Mouse (Mus musculus) left cerebral cortex, postnatal 14 days (tissue): ENCODE measurements around the gene Gm20661. TPM values are rescaled to one million over a fixed set of nuclear protein-coding genes. Genes with fewer than 3 reads are reported as not detected.

Experiments used
- DNase-seq, 2 experiments: peaks; one replicate each; pipeline ENCODE4 v3.0.0; 2021 to 2022; ENCODE audit warnings: low spot score in 2 of 2, mixed read lengths in 1 of 2
- intact Hi-C: fragments of 180-260 bp; cut with DNase I; formaldehyde crosslinking; loops from one replicate; pipeline ENCODE4 v1.15.1; 2025
- long read RNA-seq, 2 experiments: library from polyadenylated mRNA; stranded (forward); transcript quantifications; one replicate each; pipeline ENCODE4 v2.0.0; 2021
- total RNA-seq, 2 experiments: library from RNA; stranded (reverse); gene quantifications; 2 replicates each; pipeline ENCODE4 v1.2.3; 2021

Gm20661 gene
- total RNA-seq = under 1 TPM in 1 of 2 experiments, not detected in 1; 0.79 TPM
- long read RNA-seq, experiment 1 = 0 reads
- long read RNA-seq, experiment 2 = 0 reads

DNA sequence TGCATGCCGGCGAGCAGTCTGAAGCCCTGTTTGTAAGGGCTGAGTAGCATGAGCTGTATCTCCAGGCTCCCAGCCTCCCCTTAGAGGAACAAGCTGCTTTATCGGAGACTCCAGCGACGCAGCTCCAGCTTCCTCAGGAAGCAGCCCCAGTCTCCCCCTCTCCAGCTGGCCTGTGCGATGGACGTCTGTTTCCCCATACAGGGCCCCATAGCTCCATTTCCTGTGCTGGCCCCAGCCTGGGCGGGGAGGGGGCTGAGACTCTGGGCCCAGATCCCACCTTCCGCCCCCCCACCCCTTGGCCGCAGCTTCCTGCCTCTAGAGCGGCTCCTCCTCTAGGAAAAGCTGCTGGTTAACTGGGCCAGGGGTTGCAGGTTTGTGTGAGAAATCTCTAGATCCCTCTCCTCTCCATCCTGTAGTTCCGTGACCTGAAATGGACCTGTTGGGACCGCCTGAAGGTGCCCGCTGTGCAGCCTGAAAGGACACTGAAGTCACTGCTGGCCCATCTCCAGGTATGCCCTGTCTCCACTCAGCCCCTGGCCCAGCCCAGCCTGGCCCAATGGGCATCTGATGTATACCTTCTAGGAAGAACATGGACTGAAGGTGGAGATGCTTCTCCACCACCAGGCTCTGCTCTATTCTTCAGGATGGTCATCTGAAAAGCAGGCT is at the start of gene Gm20661:
Gm20661 (plus strand) TSS at position 378 of the 666 bp plus-strand sequence.
- intact Hi-C loops = no loop called here
- DNase-seq = peak; percentile 58 to 62

DNA sequence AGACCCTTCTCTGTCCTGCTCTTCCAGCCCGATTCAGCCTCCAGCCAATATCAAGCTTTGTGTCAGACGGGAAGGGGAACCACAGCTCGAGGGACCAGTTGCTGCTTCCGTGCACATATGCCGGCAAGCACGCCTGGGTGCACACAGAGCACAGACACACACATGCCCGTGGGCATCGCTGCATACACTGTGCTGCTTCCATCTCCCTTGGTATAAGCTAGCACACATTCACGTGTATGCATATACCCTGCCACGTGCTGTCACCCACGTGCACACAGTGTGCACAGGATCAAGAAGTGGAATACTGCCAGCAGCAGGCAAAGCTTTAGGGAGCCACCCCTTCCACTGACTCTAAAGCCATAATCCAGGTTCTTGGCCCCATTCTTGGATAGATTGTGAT is 48.7 kb upstream of the Gm20661 start:
- intact Hi-C loops = no loop called here
- peak; percentile 59 to 94 for DNase-seq

DNA sequence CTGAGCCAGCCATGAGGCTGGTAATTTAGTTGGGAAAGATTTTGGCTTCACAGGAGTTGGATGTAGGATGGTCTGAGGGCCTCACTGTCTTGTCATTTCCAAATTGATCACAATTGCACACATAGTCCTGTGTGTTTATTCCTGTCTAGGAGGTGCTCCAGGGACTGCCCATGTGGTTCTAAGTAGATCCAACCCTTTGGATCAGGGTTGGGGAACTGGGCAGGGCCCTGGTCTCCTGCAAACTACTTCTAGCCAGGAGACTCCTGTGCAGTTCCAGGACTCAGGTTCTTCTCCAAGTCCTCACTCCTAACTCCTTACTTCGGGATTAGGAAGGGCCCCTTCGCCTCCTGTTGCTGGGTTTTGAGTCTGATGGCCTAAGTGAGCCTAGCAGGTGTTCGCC is 47.5 kb upstream of the Gm20661 start, which contains the start of gene Camkv:
Camkv (plus strand) TSS at position 301 of the 400 bp plus-strand sequence.
- intact Hi-C loops = no loop called here
- no peak for DNase-seq

DNA sequence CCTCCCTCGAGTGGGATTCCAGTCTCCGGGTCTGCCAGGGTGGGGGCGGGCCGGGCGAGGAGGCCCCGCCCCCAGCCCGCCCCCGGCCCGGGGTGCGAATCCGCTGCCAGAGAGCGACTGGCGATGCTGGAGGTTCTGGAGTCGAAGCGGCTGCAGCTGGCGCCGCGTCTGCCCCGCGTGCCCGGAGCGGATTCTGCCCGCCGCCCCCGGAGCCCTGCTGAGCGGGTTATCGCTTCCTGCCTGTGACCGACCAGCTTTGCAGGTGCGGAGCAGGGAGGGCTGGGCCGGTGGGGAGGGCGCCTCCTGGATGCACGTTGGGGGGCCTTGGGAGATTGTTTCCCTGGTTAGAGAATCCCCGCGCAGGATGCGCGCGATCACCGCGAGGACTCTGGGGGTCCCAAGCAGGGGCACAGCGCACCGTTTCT is 47.1 kb upstream of the Gm20661 start:
- DNase-seq = peak; percentile 59 to 77
- intact Hi-C loops = no loop called here

DNA sequence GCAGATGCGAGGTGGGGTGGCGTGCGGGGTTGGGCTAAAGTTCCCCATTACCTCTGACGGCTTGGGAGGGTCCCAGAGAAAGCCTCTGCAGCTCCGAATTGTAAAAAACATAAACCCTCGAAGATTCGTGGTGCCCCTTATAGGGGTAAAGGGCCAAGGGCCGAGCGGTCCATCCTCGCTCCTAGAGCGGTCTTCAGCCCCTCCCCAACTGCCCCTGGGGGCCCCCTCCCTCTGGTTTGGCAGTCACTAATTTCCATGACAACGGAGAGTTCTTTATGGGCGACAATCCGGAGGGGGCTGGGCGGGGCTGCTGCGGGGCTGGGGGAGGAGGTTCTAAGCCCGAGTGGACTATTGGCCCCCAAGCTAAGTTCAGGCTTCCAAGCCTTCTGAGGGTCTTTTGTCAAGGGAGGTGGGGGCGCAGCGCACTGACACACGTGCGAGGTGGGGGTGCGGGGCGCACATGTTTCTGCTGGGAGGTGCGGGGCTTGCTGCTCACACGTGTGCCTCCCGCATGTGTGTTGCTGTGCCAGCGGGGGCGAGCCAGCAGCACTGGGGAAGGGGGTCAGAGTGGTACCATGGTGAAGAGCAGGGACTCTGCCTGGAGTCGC is 46.5 kb upstream of the Gm20661 start:
- peak; percentile 64 to 80 for DNase-seq
- intact Hi-C loops = no loop called here

DNA sequence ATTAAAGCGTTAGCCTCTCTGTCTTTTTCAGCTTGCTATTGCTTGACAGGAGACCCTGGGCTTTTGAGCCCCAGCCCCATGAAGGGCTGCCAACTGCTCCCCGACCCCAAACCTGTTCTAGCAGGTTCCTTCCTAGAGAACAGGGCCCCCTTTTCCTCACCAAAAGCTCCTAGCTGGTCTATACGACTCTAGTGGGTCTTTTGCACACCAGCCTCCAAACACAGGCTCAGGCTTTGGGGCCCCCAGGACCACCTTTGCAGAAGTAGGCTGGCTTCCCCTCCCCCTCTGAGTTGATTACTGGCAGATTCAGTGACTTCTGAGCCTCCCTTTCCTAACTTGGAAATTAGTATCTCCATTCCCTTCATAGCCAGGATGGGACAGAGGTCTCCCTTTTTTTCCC is 46.0 kb upstream of the Gm20661 start:
- intact Hi-C loops = no loop called here
- DNase-seq = no peak

DNA sequence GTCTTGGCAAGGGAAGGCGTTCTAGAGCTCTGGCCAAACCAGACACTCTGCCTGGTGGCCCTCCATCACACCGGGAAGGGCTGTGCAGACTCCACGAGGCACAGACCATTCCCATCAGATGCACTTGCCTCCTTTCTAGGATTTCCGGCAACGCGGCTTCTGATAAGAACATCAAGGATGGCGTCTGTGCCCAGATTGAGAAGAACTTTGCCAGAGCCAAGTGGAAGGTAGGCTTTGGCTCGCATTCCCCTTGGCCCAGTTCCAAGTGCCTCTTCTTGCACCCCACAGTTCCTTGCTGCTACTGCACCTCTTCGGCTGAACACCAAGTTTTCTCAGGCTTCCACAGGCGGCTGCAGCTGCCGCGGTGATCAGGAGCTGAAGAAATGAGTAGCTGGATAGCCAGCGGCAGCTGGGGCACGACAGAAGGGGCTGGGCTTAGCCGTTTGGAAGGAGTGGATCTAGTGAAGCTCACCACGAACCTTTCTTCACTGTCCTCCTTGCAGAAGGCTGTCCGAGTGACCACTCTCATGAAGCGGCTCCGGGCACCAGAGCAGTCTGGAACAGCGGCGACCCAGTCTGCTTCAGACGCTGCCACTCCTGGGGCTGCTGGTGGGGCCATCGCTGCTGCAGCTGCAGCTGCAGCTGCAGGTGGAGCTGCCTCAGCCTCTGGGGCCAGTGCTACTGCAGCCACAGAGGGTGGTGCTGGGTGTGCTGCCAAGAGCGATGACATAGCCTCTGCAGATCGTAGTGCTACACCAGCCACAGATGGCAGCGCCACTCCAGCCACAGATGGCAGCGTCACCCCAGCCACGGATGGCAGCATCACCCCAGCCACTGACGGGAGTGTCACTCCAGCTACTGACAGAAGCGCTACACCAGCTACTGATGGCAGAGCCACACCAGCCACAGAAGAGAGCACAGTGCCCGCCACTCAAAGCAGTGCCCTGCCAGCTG is 35.3 kb upstream of the Gm20661 start:
- no peak for DNase-seq
- intact Hi-C loops = no loop called here

DNA sequence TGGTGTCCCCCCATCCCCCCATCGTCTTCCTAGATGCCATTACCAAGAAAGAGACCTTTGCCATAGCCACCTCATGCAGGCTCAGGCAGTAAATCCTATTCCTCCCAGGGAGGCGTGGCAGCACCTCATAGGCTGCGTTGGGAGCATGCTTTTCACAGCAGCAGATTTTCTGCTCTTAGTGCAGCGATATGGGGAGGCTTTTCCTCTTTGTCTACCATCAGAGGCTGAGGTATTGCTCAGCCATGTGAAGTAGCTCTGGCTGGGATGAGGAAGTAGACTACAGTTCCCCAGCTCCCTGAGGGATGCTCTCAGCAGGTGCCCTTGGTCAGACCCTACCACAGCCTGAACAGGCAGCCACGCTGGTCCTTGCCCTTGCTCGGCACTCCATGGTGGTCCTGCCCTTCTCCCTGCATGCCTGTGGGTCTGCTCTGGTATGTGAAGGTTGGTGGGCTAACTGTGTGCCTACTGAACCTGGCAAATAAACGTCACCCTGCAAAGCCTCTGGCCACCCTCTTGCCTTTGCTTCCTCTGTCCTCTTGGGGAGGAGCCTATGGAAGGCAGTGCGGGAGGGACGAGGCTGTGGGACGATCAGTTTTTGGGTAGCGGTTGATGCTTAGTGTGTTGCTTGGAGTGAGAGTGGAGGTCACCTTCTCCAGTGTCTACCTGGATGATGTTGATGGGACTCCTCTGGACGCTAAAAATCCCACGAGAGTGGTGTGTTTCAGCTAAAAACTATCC is 33.5 kb upstream of the Gm20661 start:
- intact Hi-C loops = no loop called here
- DNase-seq = no peak

DNA sequence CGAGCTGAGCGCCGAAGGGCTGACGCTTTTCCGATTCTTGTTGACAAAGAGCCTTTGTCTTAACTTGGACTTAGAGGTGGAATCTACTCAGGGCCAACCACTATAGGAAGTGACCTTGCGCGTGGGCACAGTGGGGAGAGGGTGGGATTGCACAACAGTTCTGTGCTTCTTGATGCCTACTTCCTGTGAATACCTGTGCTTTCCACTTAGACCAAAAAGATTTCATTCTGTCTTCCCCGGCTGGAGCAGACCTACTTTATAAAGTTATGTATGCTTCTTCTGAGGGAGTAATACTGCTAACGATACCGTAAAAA is 33.0 kb upstream of the Gm20661 start, which contains the start of gene Traip:
Traip (plus strand) TSS at position 215 of the 314 bp plus-strand sequence.
- no peak for DNase-seq
- intact Hi-C loops = no loop called here

DNA sequence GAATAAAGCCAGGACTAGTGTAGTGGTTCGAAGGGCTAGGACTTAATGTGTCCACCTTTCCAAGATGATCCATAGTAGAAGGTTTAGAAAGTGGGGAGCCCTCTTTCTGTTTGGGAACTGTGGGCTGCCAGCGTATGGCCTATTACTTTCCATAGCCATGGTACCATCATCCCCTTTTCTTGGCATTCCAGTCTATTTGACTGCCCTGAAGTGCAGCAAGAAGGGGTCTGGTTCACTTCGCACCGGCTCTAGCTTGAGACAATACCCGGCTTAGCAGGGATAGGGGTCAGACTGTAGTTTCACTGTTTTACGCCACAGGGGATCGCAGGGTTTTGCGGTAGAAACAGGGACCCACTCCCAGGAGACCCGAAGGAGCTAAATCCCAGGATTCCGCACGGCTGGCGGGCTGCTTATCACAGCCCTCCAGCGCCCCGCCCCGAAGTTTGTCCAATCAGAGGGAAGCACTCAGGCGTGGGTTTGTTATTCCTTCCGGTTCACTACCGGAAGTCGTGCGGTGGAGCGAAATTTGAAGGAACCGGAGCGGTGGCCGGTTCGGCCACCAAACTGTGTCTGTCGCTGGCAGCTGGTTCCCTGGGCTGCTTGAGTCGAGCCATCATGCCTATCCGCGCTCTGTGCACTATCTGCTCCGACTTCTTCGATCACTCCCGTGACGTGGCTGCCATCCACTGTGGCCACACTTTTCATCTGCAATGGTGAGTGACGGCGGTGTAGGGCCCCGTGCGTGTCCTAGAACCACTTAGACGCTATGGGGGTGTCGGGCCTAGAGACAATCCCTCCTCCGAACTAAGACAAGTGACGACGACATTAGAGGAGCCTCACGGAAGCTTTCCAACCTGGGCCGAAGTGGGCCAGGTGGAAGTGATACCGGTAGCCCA is 32.1 kb upstream of the Gm20661 start:
- intact Hi-C loops = no loop called here

DNA sequence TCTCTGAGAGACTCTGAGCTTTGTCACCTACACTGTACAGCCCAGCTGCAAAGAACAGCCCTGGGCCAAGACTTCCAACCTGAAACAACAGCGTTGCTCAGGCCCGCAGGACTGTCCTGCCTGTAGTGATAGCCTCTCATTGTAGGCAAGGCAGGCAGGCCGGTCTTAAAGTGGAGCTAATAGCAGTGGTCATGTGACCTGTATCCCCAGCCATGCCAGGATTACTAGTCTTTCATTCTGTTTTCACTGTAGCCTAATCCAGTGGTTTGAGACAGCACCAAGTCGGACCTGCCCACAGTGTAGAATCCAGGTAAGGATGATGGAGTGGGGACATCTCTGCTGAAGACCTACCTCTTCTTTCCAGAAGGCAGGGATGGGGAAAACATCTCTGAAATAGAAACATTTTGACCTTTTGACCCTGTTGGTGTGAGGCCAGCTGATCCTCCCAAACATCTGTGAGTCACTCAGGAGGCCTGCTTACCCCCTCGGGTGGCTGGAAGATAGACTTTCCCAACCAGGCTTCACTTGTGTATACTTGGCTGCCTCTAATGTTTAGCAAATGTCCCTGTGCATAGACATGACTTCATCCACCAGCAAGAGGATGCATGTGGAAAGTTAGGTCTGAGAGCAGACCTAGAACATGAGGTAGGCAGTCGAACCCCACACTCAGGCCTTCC is 27.1 kb upstream of the Gm20661 start:
- intact Hi-C loops = no loop called here
- no peak for DNase-seq

More for the DNA sequence above, 32.1 kb upstream of the Gm20661 start:
- peak; percentile 92 to 94 for DNase-seq

DNA sequence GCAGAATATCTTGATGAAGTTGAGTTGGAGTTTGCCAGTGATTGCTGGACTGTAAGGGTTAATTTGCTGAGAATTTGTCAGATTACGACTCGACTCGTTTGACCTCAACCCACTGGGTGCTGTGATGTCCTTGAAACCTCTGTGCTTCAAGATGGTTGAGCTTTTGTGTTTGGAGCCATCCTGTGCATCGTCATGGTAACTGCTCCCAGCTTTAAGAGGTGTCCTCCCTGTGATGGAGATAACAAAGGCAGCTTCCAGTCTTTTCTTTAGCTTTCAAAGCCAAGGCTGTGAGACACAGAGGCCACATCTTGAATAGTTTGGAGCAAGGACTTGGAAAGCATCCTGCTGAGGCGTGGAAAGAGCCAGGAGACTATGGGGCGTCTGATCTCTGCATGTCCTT is 25.7 kb upstream of the Gm20661 start:
- DNase-seq = no peak
- intact Hi-C loops = no loop called here

DNA sequence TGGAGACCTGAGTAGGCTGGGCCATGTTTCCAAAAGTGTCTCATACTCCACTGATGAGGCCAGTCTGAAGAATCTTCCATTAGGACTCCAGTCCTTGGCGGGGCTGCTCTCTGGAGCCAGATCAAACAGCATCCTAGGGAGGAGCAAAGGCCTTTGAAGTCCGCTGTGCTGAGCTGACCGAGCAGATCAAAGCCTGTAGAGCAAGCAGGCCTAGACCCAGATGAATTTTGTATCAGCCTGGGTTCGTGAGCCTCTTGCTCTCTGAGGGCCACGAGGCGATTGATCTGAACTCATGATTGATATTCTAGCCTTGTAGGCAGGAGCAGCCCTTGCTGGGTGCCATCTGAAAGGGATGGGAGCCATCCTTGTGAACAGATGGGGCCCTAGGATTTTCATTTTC is 23.0 kb upstream of the Gm20661 start:
- no peak for DNase-seq

DNA sequence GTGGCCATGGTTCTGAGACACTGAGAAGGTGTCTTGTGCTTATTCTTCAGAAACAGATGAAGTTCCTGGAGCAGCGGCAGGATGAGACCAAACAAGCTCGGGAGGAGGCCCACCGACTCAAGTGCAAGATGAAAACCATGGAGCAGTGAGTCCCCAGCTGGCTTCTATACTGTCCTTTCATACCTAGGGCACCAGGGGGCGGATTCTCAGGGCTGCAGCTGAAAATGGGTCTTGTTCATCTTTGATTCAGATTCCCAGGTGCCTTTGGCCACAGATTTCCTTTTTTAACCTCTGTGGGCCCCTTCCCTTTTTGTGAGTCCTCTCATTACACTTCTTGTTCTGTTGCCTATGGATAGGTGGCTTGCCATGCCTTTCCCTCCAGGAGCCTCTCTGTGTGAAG is 21.9 kb upstream of the Gm20661 start:
- no peak for DNase-seq
- intact Hi-C loops = loop anchor here (5.0 kb wide), 1 partner anchor 86 kb away; the partner anchor contains the start of gene Gmppb

More for the DNA sequence above, 23.0 kb upstream of the Gm20661 start:
- intact Hi-C loops = loop anchor here (5.0 kb wide), 1 partner anchor 87 kb away; the partner anchor contains the start of gene Gmppb

DNA sequence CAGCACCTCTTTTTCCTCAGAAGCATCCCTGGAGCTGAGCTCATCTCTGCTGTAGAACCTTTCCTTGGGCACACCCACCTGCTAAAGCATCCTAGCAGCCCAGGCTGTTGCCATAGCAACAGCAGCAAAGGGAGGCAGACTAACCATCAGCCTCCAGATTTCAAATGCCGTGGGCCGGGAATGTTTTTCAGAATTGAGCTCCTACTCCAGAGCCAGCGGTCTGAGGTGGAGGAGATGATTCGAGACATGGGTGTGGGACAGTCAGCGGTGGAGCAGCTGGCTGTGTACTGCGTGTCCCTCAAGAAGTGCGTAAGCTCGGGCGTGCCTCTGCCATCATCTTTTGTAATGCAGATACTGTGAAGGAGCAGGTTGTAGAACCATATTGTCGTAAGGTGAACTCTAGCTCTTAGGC is 21.5 kb upstream of the Gm20661 start:
- DNase-seq = peak; percentile 86 to 93
- intact Hi-C loops = loop anchor here (5.0 kb wide), 1 partner anchor 86 kb away; the partner anchor contains the start of gene Gmppb

DNA sequence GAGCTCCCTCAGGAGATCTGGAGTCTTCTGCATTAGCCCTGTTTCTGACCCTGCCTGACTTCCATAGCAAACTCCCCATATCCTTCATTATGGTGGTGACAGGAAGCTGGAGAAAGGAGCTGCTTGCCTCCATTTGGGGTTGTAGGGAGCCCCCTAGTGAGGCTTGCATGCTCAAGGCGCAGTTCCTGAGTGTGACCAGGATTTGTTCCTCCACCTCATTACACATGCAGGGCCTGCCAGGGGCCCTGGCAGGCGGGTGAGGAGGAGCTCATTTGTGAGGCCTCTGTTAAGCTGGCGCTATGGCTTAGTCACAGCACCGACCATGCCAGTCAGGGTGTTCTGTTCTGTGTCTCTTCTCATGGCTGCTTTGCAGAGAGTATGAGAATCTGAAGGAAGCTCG is 21.0 kb upstream of the Gm20661 start:
- intact Hi-C loops = loop anchor here (2.0 to 5.0 kb wide), 2 partner anchors 57 to 85 kb away; partner anchors contain the start of gene Gmppb
- DNase-seq = peak; percentile 73 to 87

DNA sequence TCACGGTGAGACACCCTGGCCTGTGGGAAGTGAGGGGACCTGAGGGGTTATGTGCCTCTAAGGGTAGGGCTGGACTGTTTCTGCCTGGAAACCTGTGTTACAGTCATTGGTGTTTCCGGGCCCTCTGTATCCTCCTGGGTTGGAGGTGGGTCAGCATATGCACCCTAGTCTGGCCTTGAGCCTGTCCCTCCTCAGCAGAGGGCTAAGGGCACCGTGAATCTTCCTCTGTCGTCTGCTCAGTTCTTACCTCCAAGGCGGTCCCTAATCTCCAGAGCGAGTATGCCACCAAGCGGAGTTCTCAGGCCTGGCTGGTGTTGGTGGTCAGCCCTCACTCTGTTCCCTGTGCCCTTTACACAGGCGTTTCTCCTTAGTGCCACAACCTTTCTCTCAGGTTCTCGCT is 19.9 kb upstream of the Gm20661 start:
- intact Hi-C loops = loop anchor here (2.0 to 5.0 kb wide), 2 partner anchors 58 to 84 kb away; partner anchors contain the start of gene Gmppb
- DNase-seq = no peak
